Mouse (Mus musculus) c-Kit-negative CD71-positive TER-119-positive erythroid progenitor cells, embryonic 14.5 days (primary cell): ENCODE results near the gene Klhl33.
A peak's percentile ranks its signal among the peaks of the same experiment; 100 is the strongest.
"Not testable (repeated sequence)": the region's sequence is repeated elsewhere in the genome, so short reads cannot be mapped to it uniquely, and the experiment has no call there.

Experiments used
- DNase-seq: peaks from one replicate; pipeline ENCODE4 v3.0.0-alpha.2; 2013; ENCODE audit warnings: low read depth, low spot score

Gene Klhl33

DNA sequence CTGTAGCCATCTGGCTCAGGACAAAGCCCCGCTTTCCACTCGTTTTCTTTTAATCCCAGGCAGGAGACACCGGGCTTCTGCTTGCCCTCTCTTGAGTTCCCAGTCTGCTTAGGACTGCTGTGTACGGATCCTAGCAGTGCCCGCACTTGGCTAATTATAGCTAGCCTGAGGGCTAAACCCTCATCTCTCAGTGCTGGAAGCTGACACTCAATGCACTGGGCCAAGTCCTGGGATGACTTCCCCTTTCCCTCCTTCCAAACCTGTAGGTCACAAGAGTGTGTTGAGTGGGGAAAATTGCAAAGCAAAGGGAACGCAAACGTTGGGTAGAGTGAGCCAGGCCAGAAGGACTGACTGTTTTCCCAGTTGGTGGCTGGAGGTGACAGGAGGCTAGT lies at the start of gene Klhl33:
Klhl33 (minus strand) TSS at position 134 of the 392 bp plus-strand sequence.
- no peak for DNase-seq

DNA sequence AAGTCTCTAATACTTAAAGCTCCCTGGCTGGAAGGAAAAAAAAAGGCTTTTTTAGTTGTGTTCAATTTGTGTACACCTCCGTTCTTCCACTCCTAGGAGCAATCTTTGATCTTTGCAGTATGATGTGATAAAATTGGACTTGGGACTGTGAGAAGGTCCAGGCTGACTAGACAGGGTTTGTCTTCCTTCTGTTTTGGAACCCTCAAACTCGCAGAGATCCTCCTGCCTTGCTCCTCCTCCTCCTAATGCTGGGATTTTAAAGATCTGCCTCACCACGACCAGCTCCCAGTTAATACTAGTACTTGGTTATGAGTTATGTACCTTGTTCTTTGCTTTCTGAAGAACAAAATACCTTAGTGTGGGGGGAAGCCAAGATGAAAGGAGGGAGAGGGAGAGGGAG lies 48.2 kb upstream of the Klhl33 start:
- DNase-seq: not testable (repeated sequence)

DNA sequence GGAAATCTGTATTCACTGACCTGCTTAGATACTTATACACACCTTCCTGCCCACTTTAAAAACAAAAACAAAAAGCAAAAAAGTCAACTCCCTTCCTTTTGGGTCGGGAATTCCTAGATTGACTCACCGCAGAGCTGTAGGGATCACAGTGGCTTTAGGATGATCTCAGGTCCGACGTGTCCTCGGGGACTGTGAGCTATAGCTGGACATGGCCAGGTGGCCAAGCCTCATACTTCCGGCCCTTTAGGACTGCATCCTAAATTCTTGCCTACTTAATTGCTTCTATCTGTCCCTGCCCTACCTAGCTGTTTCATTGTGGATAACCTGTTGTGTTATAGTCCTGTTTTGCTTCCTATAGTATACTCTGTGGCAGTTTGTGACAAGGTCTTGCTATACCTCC lies 47.8 kb upstream of the Klhl33 start:
- not testable (repeated sequence) for DNase-seq

DNA sequence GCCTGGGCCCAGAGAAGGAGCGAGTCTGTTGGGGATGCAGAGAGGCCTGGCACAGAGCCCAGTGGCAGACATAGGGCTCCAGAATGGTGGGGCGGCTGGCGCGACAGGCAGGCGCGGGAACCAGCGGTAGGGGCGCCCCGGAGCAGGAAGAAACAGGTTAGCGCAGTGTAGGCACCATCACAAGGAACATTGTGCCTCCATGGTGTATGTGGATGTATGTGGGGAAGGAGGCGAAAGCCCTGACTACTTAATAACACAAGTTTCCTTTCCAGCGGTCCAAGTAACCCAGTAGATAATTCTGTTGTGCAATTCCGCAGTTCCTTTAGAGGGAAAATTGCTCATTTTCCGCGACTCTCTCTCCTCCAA lies 47.3 kb upstream of the Klhl33 start:
- DNase-seq: not testable (repeated sequence)

DNA sequence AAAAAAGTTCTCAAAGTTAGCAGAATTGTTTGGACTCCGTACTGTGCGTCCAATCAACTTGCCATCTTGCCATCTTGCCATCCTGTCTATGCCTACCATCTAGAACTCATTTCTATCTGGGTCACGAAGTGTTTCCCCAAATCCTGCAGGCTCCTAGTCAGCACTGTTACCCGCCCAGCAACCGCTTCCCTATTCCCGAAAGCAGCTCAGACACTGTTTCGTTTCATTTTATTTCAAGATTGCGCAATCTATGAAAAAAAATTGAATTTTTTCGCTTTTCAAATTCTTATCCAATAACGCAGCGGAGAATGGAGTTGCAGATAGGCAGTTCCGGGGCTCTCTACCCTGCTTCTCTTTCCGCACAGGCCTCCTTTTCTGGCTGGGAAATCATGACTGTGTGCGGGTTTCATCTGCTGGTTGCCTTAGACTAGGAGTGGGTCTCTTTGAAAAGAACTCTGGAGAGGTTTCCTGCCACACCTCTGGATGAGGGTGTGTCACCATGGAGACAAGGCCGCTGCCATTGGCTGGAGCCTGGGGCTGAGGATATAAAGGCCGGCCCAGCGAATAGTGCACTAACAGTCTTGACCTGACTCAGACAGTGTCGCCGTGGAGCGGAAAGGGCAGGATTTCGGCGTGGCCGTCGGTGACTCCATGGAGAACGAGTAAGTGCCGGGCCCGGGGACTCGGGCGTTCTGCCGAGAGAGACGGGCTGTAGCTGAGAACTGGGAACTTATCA lies 46.8 kb upstream of the Klhl33 start, which contains the start of gene Gm49342:
Gm49342 (plus strand) TSS at position 586 of the 736 bp plus-strand sequence.
- DNase-seq: peak; percentile 91

DNA sequence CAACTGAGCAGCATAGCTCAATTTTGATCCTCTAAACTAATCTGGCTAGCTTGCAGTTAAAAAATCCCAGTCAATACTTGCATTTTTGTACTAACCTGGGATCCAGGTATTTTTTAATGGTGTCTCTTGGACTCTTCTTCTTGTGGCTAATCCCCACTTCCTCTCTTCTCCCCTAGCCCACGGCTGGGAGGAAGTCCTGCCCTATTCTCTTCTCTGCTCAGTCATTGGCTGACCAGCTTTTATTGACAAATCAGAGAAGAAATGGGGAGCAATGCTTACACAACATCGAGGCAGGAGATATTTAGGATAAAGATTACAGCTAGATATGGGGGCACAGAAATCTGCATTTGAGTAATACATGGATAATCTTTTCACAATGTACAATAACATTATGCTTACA lies 41.6 kb upstream of the Klhl33 start:
- no peak for DNase-seq

DNA sequence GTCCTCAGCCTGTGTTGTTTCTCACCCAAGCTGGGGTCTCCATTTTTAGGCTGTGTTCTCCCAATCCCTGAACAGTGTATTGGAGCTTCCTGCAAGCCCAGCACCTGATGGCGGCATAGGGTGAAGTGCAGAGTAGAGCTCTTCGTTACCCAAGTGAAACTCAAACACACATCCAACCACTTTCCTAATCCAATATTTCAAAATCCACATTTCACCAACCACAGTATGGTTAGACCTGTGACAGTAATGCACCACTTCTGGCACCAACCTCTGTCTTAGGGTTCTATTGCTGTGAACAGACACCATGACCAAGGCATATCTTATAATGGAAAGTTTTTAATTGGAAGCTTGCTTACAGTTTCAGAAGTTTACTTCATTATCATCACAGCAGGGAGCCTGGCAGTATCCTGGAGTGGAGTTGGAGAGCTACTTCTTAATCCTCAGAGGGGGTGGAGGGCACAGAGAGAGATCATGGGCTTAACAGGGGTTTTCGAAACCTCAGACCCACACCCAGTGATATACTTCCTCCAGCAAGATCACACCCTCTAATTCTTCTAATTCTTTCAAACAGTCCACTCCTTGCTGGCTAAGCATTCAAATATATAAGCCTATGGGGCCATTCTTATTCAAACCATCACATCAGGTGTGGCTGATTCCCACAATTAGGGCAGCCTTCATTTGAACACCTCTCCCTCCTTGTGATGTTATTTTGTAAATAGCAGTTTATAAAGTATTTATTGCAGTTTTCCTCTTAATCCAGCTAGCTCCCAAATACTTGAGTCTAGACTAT lies 41.0 kb upstream of the Klhl33 start:
- DNase-seq: no peak

DNA sequence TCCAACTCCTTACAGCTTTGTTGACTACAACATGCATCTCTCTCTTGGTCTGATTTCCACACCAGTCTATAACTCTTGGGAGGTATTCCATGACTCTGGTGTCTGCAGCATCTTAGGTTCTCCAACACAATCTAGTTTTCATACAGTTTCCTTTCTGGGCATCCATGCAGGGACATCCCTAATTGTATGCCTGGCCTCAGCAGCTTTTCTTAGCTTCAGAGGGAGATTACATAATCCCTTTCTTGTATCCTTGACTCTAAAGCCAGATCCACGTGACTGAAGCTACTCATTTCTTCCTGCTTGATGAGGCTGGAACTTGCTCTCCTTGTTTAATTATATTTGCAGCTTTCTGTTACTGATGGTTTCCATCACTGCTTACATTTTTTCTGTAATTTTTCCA lies 39.3 kb upstream of the Klhl33 start:
- DNase-seq: no peak

DNA sequence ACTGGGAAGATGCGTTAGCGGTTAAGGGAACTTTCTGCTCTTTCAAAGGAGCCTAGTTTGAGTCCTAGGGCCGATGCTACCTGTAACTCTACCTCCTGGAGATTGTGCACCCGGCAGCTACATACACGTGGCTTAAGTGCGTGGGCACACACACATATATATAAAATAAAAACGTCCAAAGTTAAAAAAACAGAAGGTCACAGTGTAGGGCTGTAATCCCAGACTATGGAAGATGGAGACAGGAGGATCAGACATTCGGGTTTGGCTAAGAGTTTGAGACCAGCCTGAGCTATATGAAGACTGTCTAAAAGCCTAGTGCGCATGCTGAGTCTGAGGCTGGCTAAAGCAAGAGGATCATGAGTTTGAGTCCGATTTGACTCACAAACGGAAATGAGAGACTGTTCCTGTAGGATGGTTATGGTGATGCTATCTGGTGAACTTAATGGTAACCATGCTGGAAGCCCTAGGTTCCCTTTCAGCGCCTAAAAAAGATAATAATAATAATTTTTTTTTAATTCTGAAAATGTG lies 34.2 kb upstream of the Klhl33 start:
- DNase-seq: no peak

DNA sequence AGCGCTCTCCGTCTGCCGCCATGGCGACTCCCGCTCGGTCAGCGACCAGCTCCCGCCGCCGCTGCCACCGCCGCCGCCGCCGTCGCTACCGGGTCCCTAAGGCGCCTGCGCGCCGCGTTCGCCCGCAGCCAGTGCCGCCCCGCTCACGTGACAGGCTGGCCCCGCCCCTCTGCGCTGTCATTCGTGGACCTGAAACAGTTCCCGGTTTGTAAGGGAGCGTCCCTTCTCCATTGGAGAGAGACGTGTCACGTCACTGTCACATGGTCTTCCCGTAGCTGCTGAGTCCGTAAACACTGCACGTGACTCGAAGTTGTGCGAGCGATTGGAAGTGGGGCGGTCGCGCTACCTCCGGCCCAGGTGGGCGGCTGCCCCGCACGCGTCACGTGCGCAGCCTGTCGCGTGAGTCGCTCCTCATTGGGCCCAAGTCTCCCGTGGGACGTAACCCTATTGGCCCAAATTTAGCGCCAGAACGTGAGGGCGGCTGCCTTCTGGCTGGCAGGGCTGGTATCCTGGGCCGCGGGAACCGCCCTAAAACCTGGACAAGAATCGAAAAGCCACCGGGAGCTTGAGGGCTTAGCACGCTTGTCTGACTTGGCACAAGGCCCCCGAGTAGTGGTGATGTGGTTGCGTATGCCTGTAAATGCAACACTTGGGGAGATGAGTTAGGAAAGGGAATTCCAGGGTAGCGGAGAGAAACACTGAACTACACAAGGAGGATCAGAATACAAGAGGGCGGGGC lies 33.6 kb upstream of the Klhl33 start, which contains the start of the genes Pip4p1 and Pnp:
Pip4p1 (minus strand) TSS at position 103 of the 739 bp plus-strand sequence.
Pnp (plus strand) TSS at position 329 of the 739 bp plus-strand sequence.
- peak; percentile 98 for DNase-seq

DNA sequence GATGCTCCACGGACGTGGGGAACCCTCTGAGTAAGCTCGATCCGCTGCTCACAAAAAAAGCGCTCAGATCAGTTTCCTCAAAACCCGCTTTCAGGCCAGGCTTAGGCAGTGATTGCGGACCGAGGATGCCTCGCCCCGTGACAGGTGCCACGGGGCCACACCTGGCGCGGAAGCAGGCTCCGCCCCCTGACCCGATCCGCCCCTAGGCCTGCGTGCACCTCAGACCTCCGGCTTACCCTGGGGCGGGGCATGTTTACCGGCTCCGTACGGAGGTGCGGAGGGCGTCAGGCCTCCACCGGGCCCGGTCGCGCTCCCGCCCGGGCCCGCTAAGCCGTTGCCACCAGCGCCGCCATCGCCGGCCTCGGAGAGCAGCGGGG lies 33.1 kb upstream of the Klhl33 start:
- no peak for DNase-seq

DNA sequence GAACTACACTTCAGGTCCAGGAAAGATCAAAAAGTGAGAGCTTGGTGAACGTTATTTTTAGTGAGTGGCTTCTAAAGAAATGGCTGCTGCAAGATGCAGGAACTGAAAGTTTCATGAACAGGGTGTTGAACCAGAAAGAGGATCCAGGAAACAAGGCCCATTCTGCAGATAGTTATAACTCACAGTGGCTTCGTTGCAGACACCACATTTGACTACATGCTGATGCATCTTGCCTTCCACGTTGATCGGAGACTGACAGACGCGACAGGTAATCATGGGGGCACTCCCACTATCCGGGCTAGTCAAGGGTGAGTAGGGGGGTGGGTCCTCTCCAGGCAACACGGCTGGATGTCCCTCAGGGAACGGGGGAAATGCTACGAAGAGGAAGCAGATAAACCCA lies 32.6 kb upstream of the Klhl33 start:
- DNase-seq: no peak

DNA sequence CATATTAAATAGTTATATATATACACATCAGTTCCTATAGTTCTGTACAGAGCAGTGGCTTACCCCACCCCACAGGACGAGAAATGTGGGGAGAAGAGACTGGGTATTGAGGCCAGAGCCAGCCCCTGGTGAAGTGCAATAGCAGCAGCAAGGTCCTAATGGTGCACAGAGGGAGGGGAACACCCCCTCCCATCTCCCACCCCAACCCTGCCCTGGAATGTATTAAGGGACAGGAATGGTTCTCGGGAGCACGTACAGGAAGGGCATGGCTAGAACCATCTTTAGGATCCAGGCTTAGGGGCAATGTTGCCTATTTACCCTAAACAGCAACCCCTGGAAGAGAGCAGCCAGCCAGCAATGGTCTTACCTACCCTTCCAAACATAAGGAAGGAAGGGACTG lies 30.1 kb upstream of the Klhl33 start:
- DNase-seq: no peak

DNA sequence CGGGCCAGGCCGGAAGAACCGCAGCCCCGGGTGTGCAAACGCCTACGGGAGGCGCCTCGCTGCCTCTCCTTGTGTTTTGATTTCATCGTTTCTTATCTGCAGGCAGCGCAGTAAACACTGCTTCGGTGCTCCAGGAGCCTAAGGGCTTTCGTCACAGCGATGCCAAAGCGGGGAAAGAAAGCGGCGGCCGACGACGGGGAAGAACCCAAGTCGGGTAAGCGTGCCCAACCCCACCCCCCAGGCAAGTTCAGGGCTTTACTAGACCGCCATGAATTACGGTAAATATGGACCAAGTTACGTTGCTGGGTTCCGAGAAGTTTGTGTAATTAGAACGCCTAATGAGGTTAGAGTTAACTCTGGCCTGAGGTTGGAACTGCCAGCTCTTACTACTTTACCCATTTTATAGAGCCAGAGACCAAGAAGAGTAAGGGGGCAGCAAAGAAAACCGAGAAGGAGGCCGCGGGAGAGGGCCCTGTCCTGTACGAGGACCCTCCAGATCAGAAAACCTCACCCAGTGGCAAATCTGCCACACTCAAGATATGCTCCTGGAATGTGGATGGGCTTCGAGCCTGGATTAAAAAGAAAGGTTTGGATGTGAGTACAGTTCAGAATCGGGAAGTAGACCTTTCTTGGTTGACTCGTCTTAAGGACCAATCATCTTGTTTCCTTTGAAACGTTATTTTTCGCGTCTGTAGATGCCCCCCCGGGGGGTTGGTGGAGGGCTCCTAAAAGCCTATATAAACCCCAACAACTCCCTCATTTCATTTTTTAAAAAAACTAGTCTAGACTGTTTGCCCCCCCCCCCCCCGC lies 28.0 kb upstream of the Klhl33 start:
- no peak for DNase-seq

DNA sequence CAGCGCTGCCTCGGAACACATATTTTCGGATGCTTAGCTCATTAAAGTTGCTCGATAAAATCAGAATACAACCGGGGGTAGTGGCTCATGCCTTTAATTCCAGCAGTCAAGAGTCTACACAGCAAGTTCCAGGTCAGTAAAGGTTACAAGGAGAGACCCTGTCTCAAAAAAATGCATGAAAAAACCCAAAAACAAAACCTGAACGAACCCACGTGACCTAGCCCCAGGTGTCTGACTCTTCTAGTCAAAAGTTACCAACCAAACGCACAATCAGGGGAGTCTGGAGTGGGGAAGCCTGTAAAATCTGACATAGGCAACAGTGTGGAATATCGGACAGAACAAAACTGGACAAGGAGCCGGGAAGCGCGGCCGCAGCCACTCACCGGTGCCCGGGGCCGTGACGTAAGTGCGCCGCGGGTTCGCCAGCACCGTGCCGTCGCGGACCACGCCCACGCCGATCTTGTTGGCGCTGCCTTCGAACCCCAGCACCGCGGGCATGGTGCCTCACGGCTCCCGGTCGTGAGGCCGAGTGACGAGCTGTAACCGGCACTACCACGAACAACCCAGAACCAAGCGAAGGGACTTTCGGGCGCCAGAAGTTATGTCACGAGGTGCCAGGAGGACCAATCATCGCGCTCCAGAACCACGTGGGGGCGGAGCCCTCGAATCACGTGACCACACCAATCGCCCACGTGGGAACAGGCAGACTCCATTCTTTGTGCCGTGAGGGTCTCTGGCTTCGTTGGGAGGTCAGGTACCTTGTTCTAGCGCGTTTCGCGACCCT lies 27.2 kb upstream of the Klhl33 start, which contains the start of the genes Osgep and Apex1:
Osgep (minus strand) TSS at position 613 of the 784 bp plus-strand sequence.
Apex1 (plus strand) TSS at position 688 of the 784 bp plus-strand sequence.
- DNase-seq: peak; percentile 92

DNA sequence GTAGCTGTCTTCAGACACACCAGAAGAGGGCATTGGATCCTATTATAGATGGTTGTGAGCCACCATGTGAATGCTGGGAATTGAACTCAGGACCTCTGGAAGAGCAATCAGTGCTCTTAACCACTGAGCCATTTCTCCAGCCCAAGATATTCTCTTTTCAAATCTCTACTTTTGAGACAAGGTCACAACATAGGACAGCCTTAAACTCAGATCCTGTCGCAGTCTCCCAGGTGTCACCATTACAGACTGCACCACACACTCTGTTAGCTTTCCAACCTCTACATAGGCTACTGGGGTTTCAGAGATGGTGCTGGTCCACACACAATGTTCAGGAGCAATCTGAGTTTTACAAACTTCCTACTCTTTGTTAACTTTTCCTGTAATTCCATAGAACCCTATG lies 26.1 kb upstream of the Klhl33 start:
- DNase-seq: not testable (repeated sequence)

DNA sequence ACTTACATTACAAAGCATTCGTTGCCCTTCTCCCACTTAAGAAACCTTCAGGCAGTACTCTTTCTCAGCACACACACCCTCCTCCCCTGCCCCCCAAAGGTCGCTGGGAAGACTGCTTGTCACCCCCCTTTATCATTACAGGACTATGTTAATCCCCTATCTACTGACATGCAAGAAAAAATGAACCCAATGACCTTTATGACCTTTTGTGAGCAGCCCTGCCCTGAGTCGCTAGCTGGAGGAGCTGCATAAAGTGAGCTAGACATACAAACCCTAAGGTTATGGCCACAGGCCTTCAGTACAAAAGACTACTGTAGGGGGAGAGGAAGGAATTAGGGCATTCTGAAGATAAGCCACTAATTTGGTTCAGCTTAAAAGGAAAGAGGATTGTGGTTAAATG lies 14.0 kb upstream of the Klhl33 start:
- no peak for DNase-seq

DNA sequence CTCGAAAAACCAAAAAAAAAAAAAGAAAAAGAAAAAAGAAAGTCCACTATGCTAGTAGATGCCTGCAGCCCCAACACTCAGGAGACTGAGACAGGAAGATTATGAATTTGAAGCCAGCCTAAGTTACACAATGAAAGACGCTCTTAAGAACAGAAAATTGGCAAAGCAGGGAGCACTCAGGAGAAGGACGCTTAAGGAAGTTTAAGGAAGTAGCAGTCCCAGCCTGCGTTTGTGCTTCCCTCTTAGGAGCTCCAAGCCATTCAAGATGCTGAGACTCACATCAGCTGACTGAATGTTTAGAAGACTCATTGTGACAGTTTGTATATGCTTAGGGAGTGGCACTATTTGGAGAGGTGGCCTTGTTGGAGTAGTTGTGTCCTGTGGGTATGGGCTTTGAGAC lies 10.8 kb upstream of the Klhl33 start:
- no peak for DNase-seq

DNA sequence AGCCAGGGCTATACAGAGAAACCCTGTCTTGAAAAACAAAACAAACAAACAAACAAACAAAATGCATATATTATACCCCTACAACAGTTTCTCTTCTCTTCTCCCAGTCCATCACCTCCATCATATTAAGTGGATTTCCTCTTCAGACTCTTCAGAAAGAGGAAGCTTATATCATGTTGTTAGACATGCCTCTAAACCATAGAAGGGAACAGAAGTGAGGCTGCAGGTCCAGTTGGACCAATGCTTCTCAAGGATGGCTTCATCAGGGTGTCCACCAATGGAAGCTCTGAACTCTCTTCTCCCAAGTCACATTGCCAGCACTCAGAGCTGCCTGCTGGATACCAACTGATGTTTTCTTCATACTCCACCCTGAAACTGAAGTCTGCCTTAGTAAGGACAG lies 8.0 kb upstream of the Klhl33 start:
- DNase-seq: not testable (repeated sequence)

DNA sequence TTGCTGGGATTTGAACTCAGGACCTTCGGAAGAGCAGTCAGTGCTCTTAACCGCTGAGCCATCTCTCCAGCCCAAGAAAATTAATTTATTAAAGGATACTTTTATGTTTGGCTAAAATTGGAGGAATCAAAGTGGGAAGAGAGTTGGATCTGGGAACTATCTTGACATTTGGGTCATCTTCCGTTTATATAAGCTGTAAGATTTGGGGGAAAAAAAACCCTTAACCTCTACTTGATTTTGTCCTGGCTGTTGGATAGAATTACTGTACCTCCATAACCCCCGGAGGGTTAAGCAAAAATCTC lies 7.5 kb upstream of the Klhl33 start:
- no peak for DNase-seq
